Mouse (Mus musculus): ENCODE measurements around the gene Slco4c1. TPM values are rescaled to one million over a fixed set of nuclear protein-coding genes. Genes with fewer than 3 reads are reported as not detected.

Gene Slco4c1
- polyA plus RNA-seq, 1 experiment from 2014 or later = 30.6 TPM

DNA sequence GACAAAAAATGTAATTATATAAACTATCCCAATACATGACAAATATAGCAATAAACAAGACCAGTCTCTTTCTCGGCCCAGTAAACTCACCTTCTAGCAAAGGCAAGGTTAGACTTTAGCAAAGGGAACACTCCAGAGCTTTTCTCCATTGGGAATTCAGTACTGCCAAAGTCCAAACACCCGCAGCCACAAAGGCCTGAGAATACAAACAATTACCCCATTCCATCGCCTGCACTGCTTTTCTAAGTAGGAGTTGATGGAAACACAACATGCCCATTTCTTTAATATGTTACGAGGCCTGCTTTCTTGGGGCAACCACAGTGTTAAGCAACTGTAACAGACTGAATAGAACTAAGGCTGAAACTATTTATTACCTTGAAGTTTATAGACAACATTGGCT lies 18.4 kb downstream of the Slco4c1 start:
- Histone ChIP-seq H3K4me2 (replicated peaks; ENCODE audit: low read depth, low read length) (no peak overlapping the region), H3K27me3 (replicated peaks; ENCODE audit: insufficient read depth, low read length) (no peaks in the 10 kb centered on the region), H3K4me3 (ENCODE audit: low read depth, low read length) (no peak overlapping the region), H3K27ac (ENCODE audit: low read length) (no peak overlapping the region), H3K36me3 (ENCODE audit: insufficient read depth, low read length) (no peaks in the 10 kb centered on the region), H3K9ac (replicated peaks; ENCODE audit: low read depth) (no peak overlapping the region), H3K9me3 (ENCODE audit: low read length) (no peaks in the 10 kb centered on the region), H3K4me1 (ENCODE audit: insufficient read depth, low read depth, low read length) (no peaks in the 10 kb centered on the region)
- no peak for DNase-seq (ENCODE audit: low spot score)
- TF ChIP-seq CTCF (IDR thresholded peaks at IDR 0.05) (no peak), EP300 (IDR thresholded peaks at IDR 0.05) (no peak)
- WGBS = 77% methylated on average over 4 of the region's 4 CpGs
- ATAC-seq = no peak

DNA sequence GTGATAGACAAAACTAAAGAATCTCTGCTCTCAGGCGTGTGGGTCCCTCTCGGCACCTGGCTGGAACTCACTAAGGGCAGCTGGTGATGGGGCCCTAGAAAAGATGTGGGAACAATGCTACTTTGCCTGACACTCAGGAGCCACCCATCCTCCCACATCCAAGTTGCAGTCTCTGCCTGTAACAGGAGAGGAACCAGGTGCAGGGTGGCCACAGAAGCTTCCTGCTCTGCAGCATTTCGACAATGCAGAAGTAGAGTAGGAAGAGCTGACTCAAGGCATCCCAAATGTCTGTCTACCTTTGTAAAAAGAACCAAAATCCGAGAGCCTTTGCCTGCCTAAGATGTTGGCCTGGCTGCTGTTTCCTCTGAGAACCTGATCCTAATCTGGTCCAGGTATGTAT lies 22.9 kb downstream of the Slco4c1 start:
- Histone ChIP-seq H3K27me3 (replicated peaks; ENCODE audit: insufficient read depth, low read length) (no peaks in the 10 kb centered on the region), H3K27ac (ENCODE audit: low read length) (no peak overlapping the region), H3K9me3 (ENCODE audit: low read length) (no peaks in the 10 kb centered on the region), H3K4me3 (ENCODE audit: low read depth, low read length) (no peak overlapping the region), H3K4me1 (ENCODE audit: insufficient read depth, low read depth, low read length) (no peaks in the 10 kb centered on the region), H3K9ac (replicated peaks; ENCODE audit: low read depth) (no peak overlapping the region), H3K4me2 (replicated peaks; ENCODE audit: low read depth, low read length) (no peak overlapping the region), H3K36me3 (ENCODE audit: insufficient read depth, low read length) (no peaks in the 10 kb centered on the region)
- no peak for TF ChIP-seq EP300 (IDR thresholded peaks at IDR 0.05)
- TF ChIP-seq CTCF (IDR thresholded peaks at IDR 0.05) = no peak
- no peak for DNase-seq (ENCODE audit: low spot score)
- ATAC-seq = 0 out of 2 replicates have a peak, but pooled peaks have one; percentile 14
- 42% methylated on average over 4 of the region's 4 CpGs for WGBS

DNA sequence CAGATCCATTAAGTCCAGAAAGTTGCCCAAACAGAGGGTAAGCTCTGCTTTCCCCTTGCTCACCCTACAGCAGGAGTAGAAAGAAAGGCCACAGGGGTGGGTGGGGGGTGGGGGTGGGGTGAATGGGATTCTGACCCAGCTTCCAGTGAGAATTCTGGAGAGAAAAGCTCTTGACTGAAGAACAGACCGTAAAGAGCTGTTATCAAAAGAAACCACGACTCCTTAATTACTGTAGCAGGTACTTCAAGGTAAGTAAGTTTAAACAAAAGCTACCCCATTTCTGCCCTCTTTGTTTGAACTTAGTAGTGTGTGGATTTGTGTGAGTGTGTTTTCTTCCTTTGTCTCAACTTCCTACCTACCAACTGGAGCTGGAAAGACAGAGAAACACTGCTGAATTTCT lies 23.4 kb downstream of the Slco4c1 start:
- TF ChIP-seq EP300 (IDR thresholded peaks at IDR 0.05) (no peak), CTCF (IDR thresholded peaks at IDR 0.05) (no peak)
- DNase-seq (ENCODE audit: low spot score) = no peak
- H3K9me3 ChIP-seq (ENCODE audit: low read length) = no peaks in the 10 kb centered on the region
- no peaks in the 10 kb centered on the region for H3K36me3 ChIP-seq (ENCODE audit: insufficient read depth, low read length)
- H3K27ac ChIP-seq (ENCODE audit: low read length) = no peak overlapping the region
- H3K9ac ChIP-seq (replicated peaks; ENCODE audit: low read depth) = no peak overlapping the region
- no peaks in the 10 kb centered on the region for H3K4me1 ChIP-seq (ENCODE audit: insufficient read depth, low read depth, low read length)
- 34% methylated on average over 2 of the region's 2 CpGs for WGBS
- ATAC-seq = peak; percentile 61; the same call in 1 of the 2 replicates
- no peak overlapping the region for H3K4me2 ChIP-seq (replicated peaks; ENCODE audit: low read depth, low read length)
- H3K27me3 ChIP-seq (replicated peaks; ENCODE audit: insufficient read depth, low read length) = no peaks in the 10 kb centered on the region
- H3K4me3 ChIP-seq (ENCODE audit: low read depth, low read length) = no peak overlapping the region

DNA sequence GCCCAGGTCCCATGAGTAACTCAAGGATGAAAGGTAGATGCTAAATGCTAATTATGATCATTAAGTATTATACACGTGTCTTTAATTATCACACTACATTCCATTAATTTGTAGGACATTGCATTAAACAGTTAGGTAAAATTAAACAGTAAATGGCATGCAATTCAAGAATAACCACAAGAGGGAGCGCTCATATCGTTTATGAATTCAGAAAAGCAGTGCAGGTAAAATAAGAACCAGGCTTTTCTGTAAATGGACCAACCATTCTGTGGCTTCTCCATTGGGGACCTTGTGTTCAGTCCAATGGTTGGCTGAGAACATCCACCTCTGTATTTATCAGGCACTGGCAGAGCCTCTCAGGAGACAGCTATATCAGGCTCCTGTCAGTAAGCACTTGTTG lies 25.2 kb downstream of the Slco4c1 start:
- peak; percentile 41 for DNase-seq (ENCODE audit: low spot score)
- 6% methylated on average over 3 of the region's 3 CpGs for WGBS
- TF ChIP-seq CTCF (IDR thresholded peaks at IDR 0.05) (peak; percentile 71), EP300 (IDR thresholded peaks at IDR 0.05) (no peak)

DNA sequence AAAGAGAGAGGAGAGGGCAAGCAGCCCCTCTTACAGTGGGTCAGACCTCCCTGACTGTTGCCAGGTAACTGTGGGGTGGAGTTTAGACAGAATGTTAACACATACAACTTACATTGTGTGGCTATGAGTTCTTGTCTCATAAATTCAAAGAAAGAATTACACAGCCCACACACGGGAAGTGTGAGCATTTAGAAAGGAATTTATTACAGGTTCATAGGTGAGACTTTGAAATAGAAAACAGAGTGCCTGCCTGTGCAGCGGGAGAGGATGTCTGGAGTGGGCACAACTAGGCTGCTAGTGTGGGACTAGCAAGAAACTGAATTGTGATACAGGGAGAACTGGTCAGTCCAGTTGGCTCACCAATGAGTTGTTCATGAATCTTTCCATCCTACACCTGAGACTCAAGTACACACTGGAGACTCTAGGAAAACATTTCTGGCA lies 66.7 kb downstream of the Slco4c1 start:
- ATAC-seq (peak; percentile 99), DNase-seq (ENCODE audit: low spot score) (peak; percentile 90)
- H3K4me2 ChIP-seq (replicated peaks; ENCODE audit: low read depth, low read length) = no peak overlapping the region

More for the DNA sequence above, 25.2 kb downstream of the Slco4c1 start:
- no peaks in the 10 kb centered on the region for H3K36me3 ChIP-seq (ENCODE audit: insufficient read depth, low read length)
- no peaks in the 10 kb centered on the region for H3K9me3 ChIP-seq (ENCODE audit: low read length)
- no peak overlapping the region for H3K27ac ChIP-seq (ENCODE audit: low read length)
- no peak for ATAC-seq
- no peak overlapping the region for H3K4me2 ChIP-seq (replicated peaks; ENCODE audit: low read depth, low read length)
- no peaks in the 10 kb centered on the region for H3K27me3 ChIP-seq (replicated peaks; ENCODE audit: insufficient read depth, low read length)
- no peaks in the 10 kb centered on the region for H3K4me1 ChIP-seq (ENCODE audit: insufficient read depth, low read depth, low read length)
- no peak overlapping the region for H3K9ac ChIP-seq (replicated peaks; ENCODE audit: low read depth)
- H3K4me3 ChIP-seq (ENCODE audit: low read depth, low read length) = no peak overlapping the region

DNA sequence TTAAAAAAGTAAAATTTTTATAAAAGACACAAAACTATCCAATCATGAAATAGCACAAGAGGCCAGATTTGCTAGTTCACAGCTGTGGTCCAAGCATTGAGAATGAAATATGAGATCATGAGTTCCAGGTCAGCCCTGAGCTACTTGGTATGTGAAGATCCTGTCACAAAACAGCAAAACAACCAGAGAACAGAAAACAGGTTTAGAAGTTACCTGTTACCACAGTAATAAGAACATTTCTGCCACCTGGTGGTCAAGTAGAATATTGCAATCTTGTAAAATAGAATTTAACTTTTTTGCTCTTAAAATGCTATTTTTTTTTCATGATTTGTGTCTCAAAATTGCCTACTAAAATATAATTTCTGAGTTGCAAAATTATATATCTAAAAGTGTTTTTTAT lies 70.4 kb downstream of the Slco4c1 start:
- no peaks in the 10 kb centered on the region for H3K27me3 ChIP-seq (replicated peaks; ENCODE audit: insufficient read depth, low read length)
- no peak overlapping the region for H3K4me2 ChIP-seq (replicated peaks; ENCODE audit: low read depth, low read length)
- DNase-seq (ENCODE audit: low spot score) (peak; percentile 59), ATAC-seq (no peak)
- no peak overlapping the region for H3K4me3 ChIP-seq (ENCODE audit: low read depth, low read length)
- no peaks in the 10 kb centered on the region for H3K9me3 ChIP-seq (ENCODE audit: low read length)
- TF ChIP-seq CTCF (IDR thresholded peaks at IDR 0.05) (peak; percentile 63), EP300 (IDR thresholded peaks at IDR 0.05) (no peak)
- no peaks in the 10 kb centered on the region for H3K4me1 ChIP-seq (ENCODE audit: insufficient read depth, low read depth, low read length)
- H3K9ac ChIP-seq (replicated peaks; ENCODE audit: low read depth) = no peak overlapping the region
- H3K36me3 ChIP-seq (ENCODE audit: insufficient read depth, low read length) = no peaks in the 10 kb centered on the region
- H3K27ac ChIP-seq (ENCODE audit: low read length) = no peak overlapping the region

More for the DNA sequence above, 66.7 kb downstream of the Slco4c1 start:
- Histone ChIP-seq H3K36me3 (ENCODE audit: insufficient read depth, low read length) (no peaks in the 10 kb centered on the region), H3K27ac (ENCODE audit: low read length) (peak overlapping the region; percentile 55; the same call in 1 of the 2 replicates), H3K27me3 (replicated peaks; ENCODE audit: insufficient read depth, low read length) (no peaks in the 10 kb centered on the region), H3K9me3 (ENCODE audit: low read length) (no peaks in the 10 kb centered on the region), H3K4me3 (ENCODE audit: low read depth, low read length) (no peak overlapping the region), H3K4me1 (ENCODE audit: insufficient read depth, low read depth, low read length) (no peaks in the 10 kb centered on the region), H3K9ac (replicated peaks; ENCODE audit: low read depth) (no peak overlapping the region)
- WGBS = 50% methylated on average over 2 of the region's 2 CpGs
- peak; percentile 97 for TF ChIP-seq EP300 (IDR thresholded peaks at IDR 0.05)
- no peak for TF ChIP-seq CTCF (IDR thresholded peaks at IDR 0.05)

DNA sequence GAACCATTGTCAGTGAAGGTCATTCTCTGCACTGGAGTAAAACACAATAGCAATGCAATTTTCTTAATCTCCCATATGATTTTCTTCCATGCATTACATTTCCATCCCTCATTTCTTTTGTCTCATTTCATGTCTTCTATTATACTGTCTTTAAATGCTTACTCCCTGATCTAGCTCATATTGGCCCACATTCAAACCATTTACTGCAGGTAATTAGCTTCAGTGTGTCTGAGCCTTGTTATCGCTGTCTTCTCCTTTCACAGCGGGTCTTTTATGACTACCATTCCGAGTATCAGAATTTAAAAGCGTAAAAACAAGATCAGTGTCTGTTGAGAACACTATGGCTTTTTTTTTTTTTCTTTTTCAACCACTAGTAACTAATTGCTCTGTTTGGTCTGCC lies 77.3 kb downstream of the Slco4c1 start:
- H3K9me3 ChIP-seq (ENCODE audit: low read length) = no peaks in the 10 kb centered on the region
- H3K27ac ChIP-seq (ENCODE audit: low read length) = no peak overlapping the region
- 91% methylated on average over 4 of the region's 4 CpGs for WGBS
- ATAC-seq = no peak
- H3K27me3 ChIP-seq (replicated peaks; ENCODE audit: insufficient read depth, low read length) = no peaks in the 10 kb centered on the region
- H3K36me3 ChIP-seq (ENCODE audit: insufficient read depth, low read length) = no peaks in the 10 kb centered on the region
- DNase-seq (ENCODE audit: low spot score) = no peak
- H3K4me1 ChIP-seq (ENCODE audit: insufficient read depth, low read depth, low read length) = no peaks in the 10 kb centered on the region
- TF ChIP-seq EP300 (IDR thresholded peaks at IDR 0.05) (no peak), CTCF (IDR thresholded peaks at IDR 0.05) (no peak)
- no peak overlapping the region for H3K4me2 ChIP-seq (replicated peaks; ENCODE audit: low read depth, low read length)
- H3K9ac ChIP-seq (replicated peaks; ENCODE audit: low read depth) = no peak overlapping the region
- H3K4me3 ChIP-seq (ENCODE audit: low read depth, low read length) = no peak overlapping the region

Data from lung, postnatal 0 days (tissue).